Mouse (Mus musculus): ENCODE measurements around the gene Pitx2. TPM values are rescaled to one million over a fixed set of nuclear protein-coding genes. Genes with fewer than 3 reads are reported as not detected.

Pitx2 gene
- polyA plus RNA-seq, 1 experiment from 2014 or later: 39.1 TPM

DNA sequence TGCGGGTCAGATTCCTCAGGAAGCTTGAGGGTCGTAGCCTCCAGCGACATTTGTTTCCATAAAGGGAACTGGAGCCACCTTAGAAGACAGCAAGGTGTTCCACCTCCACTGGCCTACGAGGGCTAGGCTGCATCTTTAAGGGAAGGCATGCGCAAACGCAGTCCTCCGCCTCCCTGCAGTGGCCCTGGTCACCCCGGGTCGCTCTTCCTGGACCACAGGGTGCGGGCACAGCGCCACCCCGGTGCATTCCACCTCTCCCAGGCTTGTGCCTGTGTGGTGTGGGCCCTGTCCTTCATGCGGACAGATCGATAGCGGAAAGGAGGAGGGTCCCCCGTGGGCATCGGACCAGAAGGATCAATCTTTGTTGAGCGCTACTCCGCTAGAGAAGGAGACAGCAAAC lies 56.6 kb downstream of the Pitx2 start:
- Histone ChIP-seq H3K36me3 (no peaks in the 10 kb centered on the region), H3K27ac (0 out of 2 replicates have a peak overlapping the region, but pooled peaks have one; percentile 30), H3K4me3 (peak overlapping the region; percentile 40), H3K9me3 (replicated peaks) (no peaks in the 10 kb centered on the region), H3K4me1 (0 out of 2 replicates have a peak, but pooled peaks cover 3% of the 10 kb centered on the region), H3K27me3 (ENCODE audit: low read depth, poor library complexity, severe bottlenecking) (no peaks in the 10 kb centered on the region)
- peak; percentile 32 for DNase-seq (ENCODE audit: low spot score)
- 51% methylated on average over 19 of the region's 19 CpGs for WGBS

DNA sequence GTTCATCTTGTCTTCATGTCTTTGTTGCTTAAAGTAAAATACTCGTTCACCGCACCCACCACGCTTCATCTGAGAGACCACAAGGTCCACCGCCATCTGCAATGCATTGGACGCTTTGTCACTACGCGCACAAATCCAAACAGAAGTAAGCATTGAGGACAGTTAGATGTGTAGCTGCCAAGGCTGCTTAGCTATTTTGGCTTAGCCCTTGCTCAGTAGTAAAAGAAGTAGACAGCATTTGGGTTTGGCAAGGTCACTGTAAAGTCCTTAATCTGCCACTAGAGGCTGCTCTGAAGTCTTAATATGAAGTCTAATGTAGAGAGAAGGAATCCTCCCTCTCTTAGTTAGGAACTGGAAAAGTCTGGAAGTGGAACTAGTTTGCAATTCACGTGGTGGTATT lies 57.1 kb downstream of the Pitx2 start:
- 0 out of 2 replicates have a peak overlapping the region, but pooled peaks have one; percentile 30 for H3K27ac ChIP-seq
- H3K9me3 ChIP-seq (replicated peaks): no peaks in the 10 kb centered on the region
- H3K4me1 ChIP-seq: 0 out of 2 replicates have a peak, but pooled peaks cover 3% of the 10 kb centered on the region
- no peaks in the 10 kb centered on the region for H3K27me3 ChIP-seq (ENCODE audit: low read depth, poor library complexity, severe bottlenecking)
- H3K36me3 ChIP-seq: no peaks in the 10 kb centered on the region
- WGBS: 60% methylated on average over 8 of the region's 8 CpGs
- no peak for DNase-seq (ENCODE audit: low spot score)
- peak overlapping the region; percentile 40 for H3K4me3 ChIP-seq

DNA sequence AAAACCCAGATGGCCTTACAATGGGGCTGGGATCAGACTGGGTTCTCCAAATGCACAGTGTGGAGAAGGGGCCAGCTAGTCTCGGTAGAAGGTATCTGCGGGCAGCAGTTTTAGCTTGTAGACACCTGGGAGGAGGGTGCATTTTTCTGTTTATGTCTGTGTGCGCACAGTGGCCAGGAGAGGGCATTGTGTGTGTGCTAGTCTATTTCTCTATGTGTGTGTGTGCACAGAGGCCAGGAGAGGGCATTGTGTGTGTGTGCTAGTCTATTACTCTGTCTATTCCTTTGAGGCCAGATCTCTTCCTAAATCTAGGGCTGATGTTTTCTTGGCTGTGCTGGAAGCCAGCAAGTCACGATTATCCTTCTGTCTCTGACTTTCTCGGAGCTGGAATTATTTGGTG lies 58.8 kb downstream of the Pitx2 start:
- Histone ChIP-seq H3K4me1 (0 out of 2 replicates have a peak, but pooled peaks cover 3% of the 10 kb centered on the region), H3K4me3 (no peak overlapping the region), H3K27ac (no peak overlapping the region), H3K36me3 (no peaks in the 10 kb centered on the region), H3K27me3 (ENCODE audit: low read depth, poor library complexity, severe bottlenecking) (no peaks in the 10 kb centered on the region), H3K9me3 (replicated peaks) (no peaks in the 10 kb centered on the region)
- WGBS: 85% methylated on average over 5 of the region's 5 CpGs
- DNase-seq (ENCODE audit: low spot score): no peak

Other genes with a start within 250 kb of the Pitx2 start
- 0.20 and 0.31 TPM in 2 replicates for gene Enpep, start 132.8 kb downstream of the Pitx2 start, polyA plus RNA-seq (2016; fragmentation: Nextera tagmentation; extraction: Ambion mirVana)